In genomic region chr15:84351915-84352844, GRCm38 (mm10) we compare ENCODE assay signal across 8 mouse cellular contexts. TPM values are rescaled to one million over a fixed set of nuclear protein-coding genes. Genes with fewer than 3 reads are reported as not detected.
DNase-seq lines count a peak whose midpoint lies in the region; ATAC-seq lines count a peak whose summit lies in the region.

No protein-coding gene starts in this region.

- no peak overlapping the region for H3K4me3 ChIP-seq in heart, embryonic 13.5 days
- H3K4me3 ChIP-seq in embryonic facial prominence, embryonic 14.5 days (ENCODE audit: low read depth, low read length), result no peak overlapping the region
- H3K4me3 ChIP-seq in intestine, embryonic 15.5 days (replicated peaks), result no peak overlapping the region
- no peak overlapping the region for H3K4me3 ChIP-seq in midbrain, embryonic 13.5 days (replicated peaks)

- H3K27ac ChIP-seq in heart, embryonic 13.5 days (replicated peaks), result 0 out of 2 replicates have a peak overlapping the region, but pooled peaks have one; percentile 28
- H3K27ac ChIP-seq in embryonic facial prominence, embryonic 14.5 days (replicated peaks; ENCODE audit: low read depth, low read length), result 0 out of 2 replicates have a peak overlapping the region, but pooled peaks have one; percentile 1
- H3K27ac ChIP-seq in intestine, embryonic 15.5 days, result peak overlapping the region; percentile 48; the same call in 1 of the 2 replicates
- peak overlapping the region; percentile 47; the same call in 1 of the 2 replicates for H3K27ac ChIP-seq in midbrain, embryonic 13.5 days

- H3K4me2 ChIP-seq in heart, embryonic 13.5 days, result peak overlapping the region; percentile 2; the same call in 1 of the 2 replicates
- no peak overlapping the region for H3K4me2 ChIP-seq in embryonic facial prominence, embryonic 14.5 days (ENCODE audit: low read depth, low read length)
- no peak overlapping the region for H3K4me2 ChIP-seq in intestine, embryonic 15.5 days (replicated peaks)
- H3K4me2 ChIP-seq in midbrain, embryonic 13.5 days (replicated peaks), result no peak overlapping the region

- no peak for DNase-seq in heart, postnatal 10 days
- DNase-seq in embryonic facial prominence, embryonic 14.5 days (ENCODE audit: low spot score), result peak; percentile 54
- DNase-seq in ovary, postnatal 36 days (ENCODE audit: low spot score), result no peak
- DNase-seq in thymus, postnatal 36 days, result no peak

- no peak overlapping the region for H3K9ac ChIP-seq in heart, embryonic 13.5 days
- no peak overlapping the region for H3K9ac ChIP-seq in embryonic facial prominence, embryonic 14.5 days (ENCODE audit: low read depth, low read length)
- no peak overlapping the region for H3K9ac ChIP-seq in intestine, embryonic 15.5 days
- H3K9ac ChIP-seq in midbrain, embryonic 13.5 days (replicated peaks), result no peak overlapping the region

- no peaks in the 10 kb centered on the region for H3K27me3 ChIP-seq in heart, embryonic 13.5 days (replicated peaks)
- H3K27me3 ChIP-seq in embryonic facial prominence, embryonic 14.5 days (replicated peaks; ENCODE audit: control insufficient read depth, insufficient read depth, low read length), result no peaks in the 10 kb centered on the region
- no peaks in the 10 kb centered on the region for H3K27me3 ChIP-seq in intestine, embryonic 15.5 days (replicated peaks)
- no peaks in the 10 kb centered on the region for H3K27me3 ChIP-seq in midbrain, embryonic 13.5 days

- no peaks in the 10 kb centered on the region for H3K36me3 ChIP-seq in heart, embryonic 13.5 days
- H3K36me3 ChIP-seq in embryonic facial prominence, embryonic 14.5 days (ENCODE audit: control insufficient read depth, insufficient read depth, low read length), result no peaks in the 10 kb centered on the region
- no peaks in the 10 kb centered on the region for H3K36me3 ChIP-seq in intestine, embryonic 15.5 days
- H3K36me3 ChIP-seq in midbrain, embryonic 13.5 days, result no peaks in the 10 kb centered on the region

- WGBS in heart, embryonic 13.5 days, result 41% methylated on average over 21 of the region's 21 CpGs
- 51% methylated on average over 21 of the region's 21 CpGs for WGBS in embryonic facial prominence, embryonic 14.5 days
- 56% methylated on average over 21 of the region's 21 CpGs for WGBS in intestine, embryonic 15.5 days
- 64% methylated on average over 21 of the region's 21 CpGs for WGBS in midbrain, embryonic 13.5 days

- intact Hi-C loops in heart, postnatal 10 days (cut with DNase I), result no loop called here

- H3K4me1 ChIP-seq in heart, embryonic 13.5 days, result peaks cover 16% of the 10 kb centered on the region
- H3K4me1 ChIP-seq in embryonic facial prominence, embryonic 14.5 days (ENCODE audit: control insufficient read depth, insufficient read depth, low read length), result no peaks in the 10 kb centered on the region; the same call in none of the 2 replicates
- H3K4me1 ChIP-seq in intestine, embryonic 15.5 days (replicated peaks), result 0 out of 2 replicates have a peak, but pooled peaks cover 5% of the 10 kb centered on the region
- peaks cover 22% of the 10 kb centered on the region for H3K4me1 ChIP-seq in midbrain, embryonic 13.5 days (replicated peaks)

- ATAC-seq in heart, embryonic 13.5 days (ENCODE audit: extremely low read depth, insufficient number of reproducible peaks, low FRiP score, low TSS enrichment), result no peak
- ATAC-seq in embryonic facial prominence, embryonic 14.5 days (ENCODE audit: low read depth), result peak; percentile 33; the same call in 1 of the 2 replicates
- ATAC-seq in intestine, embryonic 15.5 days, result no peak
- peak; percentile 51; the same call in 1 of the 2 replicates for ATAC-seq in midbrain, embryonic 13.5 days
- ATAC-seq in cerebellum, adult (ENCODE audit: insufficient number of reproducible peaks, low FRiP score, low TSS enrichment), result no peak

- H3K9me3 ChIP-seq in heart, embryonic 13.5 days, result peaks cover 8% of the 10 kb centered on the region
- H3K9me3 ChIP-seq in embryonic facial prominence, embryonic 14.5 days (ENCODE audit: control insufficient read depth, low read length), result no peaks in the 10 kb centered on the region
- no peaks in the 10 kb centered on the region for H3K9me3 ChIP-seq in intestine, embryonic 15.5 days
- no peaks in the 10 kb centered on the region for H3K9me3 ChIP-seq in midbrain, embryonic 13.5 days

RNA-seq across cellular contexts. Expression of gene Parvg, which starts 28.4 kb away (rescaled TPM):
- polyA plus RNA-seq in heart, embryonic 13.5 days (2015; fragmentation: Nextera tagmentation; extraction: Ambion mirVana), result 1.2 and 1.5 TPM in 2 replicates
- total RNA-seq in heart, postnatal 10 days (2021), result 1 to 10 TPM; 1.7 to 2.5 TPM
- polyA plus RNA-seq in embryonic facial prominence, embryonic 14.5 days (2014; fragmentation: Nextera tagmentation; extraction: Ambion mirVana), result 2.1 and 2.4 TPM in 2 replicates
- polyA plus RNA-seq in intestine, embryonic 15.5 days (2015; fragmentation: Nextera tagmentation; extraction: Ambion mirVana), result 3.0 and 3.8 TPM in 2 replicates
- 0.59 and 0.78 TPM in 2 replicates for polyA plus RNA-seq in midbrain, embryonic 13.5 days (2015; fragmentation: Nextera tagmentation; extraction: Ambion mirVana)

Comparison
In these comparisons a context has a peak if more than half of its experiments do, and no peak if none do; other contexts are left out.
1. ATAC-seq: peak in embryonic facial prominence, embryonic 14.5 days (single experiment) and midbrain, embryonic 13.5 days (single experiment); none in heart, embryonic 13.5 days (single experiment), intestine, embryonic 15.5 days (single experiment) and cerebellum, adult (single experiment).
2. Peak in every context shown above with its lines, with median percentiles within 50 percentile points of each other: H3K27ac ChIP-seq.